Mouse (Mus musculus) heart, adult 2 months (tissue): Measurements from ENCODE around the gene Zbtb12. TPM values are rescaled to one million over a fixed set of nuclear protein-coding genes. Genes with fewer than 3 reads are reported as not detected.

Experiments used
- DNase-seq, 2 experiments: peaks; one replicate each; pipeline ENCODE4 v3.0.0; 2021
- H3K27ac ChIP-seq: fragments of 200-600 bp; 2 replicates; pipeline ENCODE4 v1.8.1; 2022
- H3K27me3 ChIP-seq: fragments of 200-500 bp; 2 replicates; pipeline ENCODE4 v1.6.1; 2012; ENCODE audit warnings: mild to moderate bottlenecking, low read length, inconsistent platforms, mixed read lengths; ENCODE audit not compliant: control insufficient read depth, insufficient read depth
- H3K36me3 ChIP-seq: fragments of 200-500 bp; 2 replicates; pipeline ENCODE4 v1.6.1; 2012; ENCODE audit warnings: low read length, inconsistent platforms; ENCODE audit not compliant: control insufficient read depth, insufficient read depth
- H3K4me1 ChIP-seq: fragments of 200-500 bp; 2 replicates; pipeline ENCODE4 v1.6.1; 2011; ENCODE audit warnings: low read length; ENCODE audit not compliant: control insufficient read depth, insufficient read depth
- H3K4me3 ChIP-seq: fragments of 200-600 bp; 2 replicates; pipeline ENCODE4 v1.8.1; 2022
- H3K79me2 ChIP-seq: fragments of 200-500 bp; replicated peaks from 2 replicates; pipeline ENCODE4 v1.6.1; 2012; ENCODE audit warnings: mild to moderate bottlenecking, inconsistent platforms, low read length, moderate library complexity, mixed read lengths; ENCODE audit not compliant: control insufficient read depth, insufficient read depth
- H3K9ac ChIP-seq: fragments of 200-500 bp; 2 replicates; pipeline ENCODE4 v1.6.1; 2012; ENCODE audit warnings: low read depth, mild to moderate bottlenecking, control low read depth, inconsistent platforms, low read length, mixed read lengths
- CTCF ChIP-seq: fragments of 200-600 bp; IDR thresholded peaks from 2 replicates; pipeline ENCODE4 v1.8.1; 2022; ENCODE audit warnings: antibody characterized with exemption, mild to moderate bottlenecking, moderate library complexity
- EP300 ChIP-seq: fragments of 200-500 bp; IDR thresholded peaks from 2 replicates; pipeline ENCODE4 v1.6.1; 2011; ENCODE audit warnings: low read depth, low read length, control low read depth; ENCODE audit not compliant: insufficient read depth
- POLR2A ChIP-seq: fragments of 200-500 bp; IDR thresholded peaks from 2 replicates; pipeline ENCODE4 v1.6.1; 2011; ENCODE audit warnings: mild to moderate bottlenecking, low read depth, low read length, control low read depth; ENCODE audit not compliant: insufficient read depth
- WGBS: fragments of 180-500 bp; shearing (Covaris S2); methylation state at CpG from one replicate; pipeline ENCODE4 v1.1.7; 2018; 5-methylcytosine and 5-hydroxymethylcytosine counted together
- intact Hi-C: fragments of 180-260 bp; cut with DNase I; formaldehyde crosslinking; loops from one replicate; pipeline ENCODE4 v1.15.1; 2025
- polyA plus RNA-seq: library from polyadenylated mRNA; depleted of rRNA; stranded (reverse); fragments of >200 nt; gene quantifications from 2 replicates; pipeline ENCODE4 v1.2.3, GENCODE M21; 2012
- total RNA-seq, 2 experiments: library from RNA; stranded (reverse); gene quantifications; 2 replicates each; pipeline ENCODE4 v1.2.3; 2021

The Zbtb12 gene
- total and polyA plus RNA-seq, 3 experiments: 7.9 to 10.0 (median 9.0) TPM

GRCm38 (mm10) chr17:34861704-34862415 is 17.4 kb upstream of the Zbtb12 start:
- peak in 1 of 2 experiments; percentile 26 for DNase-seq
- H3K27ac ChIP-seq: no peak overlapping the region

GRCm38 (mm10) chr17:34862416-34863081 is 16.7 kb upstream of the Zbtb12 start, which contains the start of gene Cfb:
TSS of gene Cfb (minus strand) at chr17:34862518.
- 49% methylated on average over 8 of the region's 8 CpGs for WGBS
- no peak within 1 kb of the TSS for H3K27ac ChIP-seq
- H3K9ac ChIP-seq: no peak within 1 kb of the TSS
- no peak for DNase-seq
- no peaks in the 10 kb centered on the region for H3K36me3 ChIP-seq
- no peaks in the 10 kb centered on the region for H3K27me3 ChIP-seq
- intact Hi-C loops: no loop called here
- no peaks in the 10 kb centered on the region for H3K79me2 ChIP-seq
- no peaks in the 10 kb centered on the region for H3K4me1 ChIP-seq
- H3K4me3 ChIP-seq: no peak within 1 kb of the TSS
- TF ChIP-seq CTCF (no peak), EP300 (no peak), POLR2A (no peak)

More at GRCm38 (mm10) chr17:34861704-34862415, 17.4 kb upstream of the Zbtb12 start:
- no peaks in the 10 kb centered on the region for H3K79me2 ChIP-seq
- H3K4me3 ChIP-seq: no peak overlapping the region
- intact Hi-C loops: no loop called here
- H3K4me1 ChIP-seq: no peaks in the 10 kb centered on the region
- 59% methylated on average over 13 of the region's 13 CpGs for WGBS
- TF ChIP-seq EP300: no peak
- TF ChIP-seq POLR2A: no peak
- no peak for TF ChIP-seq CTCF
- H3K36me3 ChIP-seq: no peaks in the 10 kb centered on the region
- no peaks in the 10 kb centered on the region for H3K27me3 ChIP-seq
- no peak overlapping the region for H3K9ac ChIP-seq

- 48% methylated on average over 7 of the region's 7 CpGs for WGBS
- Histone ChIP-seq H3K27ac (no peak overlapping the region), H3K36me3 (no peaks in the 10 kb centered on the region), H3K4me1 (no peaks in the 10 kb centered on the region), H3K27me3 (no peaks in the 10 kb centered on the region), H3K9ac (no peak overlapping the region), H3K79me2 (no peaks in the 10 kb centered on the region), H3K4me3 (no peak overlapping the region)
- TF ChIP-seq EP300 (no peak), POLR2A (no peak), CTCF (no peak)
- DNase-seq: no peak
- intact Hi-C loops: no loop called here
Observed at GRCm38 (mm10) chr17:34865981-34866380, 13.3 kb upstream of the Zbtb12 start.

GRCm38 (mm10) chr17:34874321-34874720 is 5.0 kb upstream of the Zbtb12 start:
- intact Hi-C loops: no loop called here
- H3K4me3 ChIP-seq: no peak overlapping the region
- H3K36me3 ChIP-seq: no peaks in the 10 kb centered on the region
- H3K27me3 ChIP-seq: no peaks in the 10 kb centered on the region
- H3K79me2 ChIP-seq: no peaks in the 10 kb centered on the region
- no peak overlapping the region for H3K27ac ChIP-seq
- H3K9ac ChIP-seq: no peak overlapping the region
- WGBS: 87% methylated on average over 6 of the region's 6 CpGs
- H3K4me1 ChIP-seq: no peaks in the 10 kb centered on the region
- no peak for TF ChIP-seq CTCF
- TF ChIP-seq EP300: no peak
- TF ChIP-seq POLR2A: no peak
- no peak for DNase-seq

- Histone ChIP-seq H3K4me3 (no peak overlapping the region), H3K4me1 (no peaks in the 10 kb centered on the region), H3K27ac (no peak overlapping the region), H3K27me3 (no peaks in the 10 kb centered on the region), H3K79me2 (no peaks in the 10 kb centered on the region), H3K9ac (no peak overlapping the region), H3K36me3 (no peaks in the 10 kb centered on the region)
- TF ChIP-seq CTCF: no peak
- TF ChIP-seq POLR2A: no peak
- TF ChIP-seq EP300: no peak
- intact Hi-C loops: no loop called here
- DNase-seq: no peak
Observed at GRCm38 (mm10) chr17:34881166-34881565, 1.9 kb downstream of the Zbtb12 start.
